Mouse (Mus musculus): ENCODE data around the gene Rxfp3. TPM values are rescaled to one million over a fixed set of nuclear protein-coding genes. Genes with fewer than 3 reads are reported as not detected.
"Not testable (repeated sequence)": the region's sequence is repeated elsewhere in the genome, so short reads cannot be mapped to it uniquely, and the experiment has no call there.

Gene Rxfp3
- polyA plus RNA-seq, 1 experiment from 2014 or later, result 0.15 TPM

DNA sequence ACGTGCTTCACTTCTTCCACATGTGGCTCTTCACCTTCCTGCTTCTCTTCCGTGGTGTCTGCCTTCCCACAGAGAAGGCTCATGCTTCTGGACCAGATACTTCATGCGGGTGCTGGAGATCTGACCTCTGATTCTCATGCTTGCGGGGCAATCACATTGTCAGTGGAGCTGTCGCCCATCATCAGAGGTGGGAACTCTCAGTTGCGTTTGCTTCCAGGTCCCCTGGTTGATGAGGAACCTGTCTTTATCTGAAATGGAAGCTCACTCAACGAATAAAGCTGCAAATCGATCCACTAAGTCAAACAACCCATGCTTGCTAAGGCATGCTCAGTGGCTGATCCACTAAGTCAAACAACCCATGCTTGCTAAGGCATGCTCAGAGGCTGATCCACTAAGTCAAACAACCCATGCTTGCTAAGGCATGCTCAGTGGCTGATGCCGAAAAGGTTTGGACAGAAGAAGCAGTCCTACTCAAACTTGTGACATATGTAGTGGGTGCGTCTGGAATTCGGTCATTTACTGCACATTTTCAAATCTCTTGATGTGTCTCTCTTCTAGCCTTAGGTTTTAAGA lies 26.7 kb downstream of the Rxfp3 start:
- no peaks in the 10 kb centered on the region for H3K36me3 ChIP-seq
- DNase-seq (ENCODE audit: low spot score), result no peak
- no peak overlapping the region for H3K27ac ChIP-seq
- H3K4me1 ChIP-seq, result no peaks in the 10 kb centered on the region
- H3K9me3 ChIP-seq (replicated peaks), result no peaks in the 10 kb centered on the region
- WGBS, result 94% methylated on average over 11 of the region's 11 CpGs
- no peak overlapping the region for H3K4me3 ChIP-seq
- no peaks in the 10 kb centered on the region for H3K27me3 ChIP-seq (ENCODE audit: low read depth, poor library complexity, severe bottlenecking)

DNA sequence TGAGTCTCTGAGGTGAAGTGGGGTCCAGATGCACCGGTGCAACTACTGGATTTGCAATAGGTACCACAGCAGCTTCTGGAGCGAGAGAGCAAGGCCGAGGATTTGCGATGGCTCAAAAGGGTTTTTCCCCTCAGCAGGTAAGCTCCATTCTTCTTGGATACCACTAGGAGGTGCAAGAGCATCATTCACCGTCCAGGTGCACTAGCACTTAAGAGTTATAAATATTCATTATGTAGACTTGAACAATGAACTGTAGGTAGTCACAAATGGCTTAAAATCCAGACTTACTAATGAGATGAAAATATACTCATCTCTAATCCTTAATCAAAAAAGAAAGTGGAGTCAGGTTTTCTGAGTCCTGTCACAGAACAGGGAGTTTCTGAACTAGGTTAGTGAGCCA lies 29.0 kb downstream of the Rxfp3 start:
- Histone ChIP-seq H3K27ac (no peak overlapping the region), H3K4me1 (no peaks in the 10 kb centered on the region), H3K27me3 (ENCODE audit: low read depth, poor library complexity, severe bottlenecking) (no peaks in the 10 kb centered on the region), H3K36me3 (no peaks in the 10 kb centered on the region), H3K4me3 (no peak overlapping the region), H3K9me3 (replicated peaks) (no peaks in the 10 kb centered on the region)
- WGBS, result 26% methylated on average over 5 of the region's 5 CpGs
- DNase-seq (ENCODE audit: low spot score), result no peak

DNA sequence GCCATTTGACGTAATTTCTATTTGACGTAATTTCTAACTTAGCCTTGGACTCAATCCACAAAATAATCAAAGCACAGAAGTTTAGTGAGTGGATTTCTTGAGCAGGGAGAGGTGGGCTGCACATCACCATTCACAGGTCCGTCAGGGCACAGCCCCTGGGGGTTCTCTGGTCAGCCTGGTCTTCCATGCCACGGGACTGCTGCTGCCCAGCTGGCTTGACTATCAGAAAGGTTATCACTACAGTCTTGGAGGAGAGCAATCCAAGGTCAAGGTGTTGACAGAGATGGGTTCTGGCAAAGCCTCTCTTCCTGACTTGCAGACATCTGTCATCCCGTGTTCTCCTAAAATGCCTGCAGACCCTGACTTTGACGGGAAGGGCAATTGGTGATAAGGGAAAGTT lies 33.1 kb downstream of the Rxfp3 start:
- no peak overlapping the region for H3K4me3 ChIP-seq
- H3K36me3 ChIP-seq, result no peaks in the 10 kb centered on the region
- H3K9me3 ChIP-seq (replicated peaks), result no peaks in the 10 kb centered on the region
- no peak overlapping the region for H3K27ac ChIP-seq
- 80% methylated on average over 6 of the region's 6 CpGs for WGBS
- no peaks in the 10 kb centered on the region for H3K4me1 ChIP-seq
- no peak for DNase-seq (ENCODE audit: low spot score)
- H3K27me3 ChIP-seq (ENCODE audit: low read depth, poor library complexity, severe bottlenecking), result no peaks in the 10 kb centered on the region

DNA sequence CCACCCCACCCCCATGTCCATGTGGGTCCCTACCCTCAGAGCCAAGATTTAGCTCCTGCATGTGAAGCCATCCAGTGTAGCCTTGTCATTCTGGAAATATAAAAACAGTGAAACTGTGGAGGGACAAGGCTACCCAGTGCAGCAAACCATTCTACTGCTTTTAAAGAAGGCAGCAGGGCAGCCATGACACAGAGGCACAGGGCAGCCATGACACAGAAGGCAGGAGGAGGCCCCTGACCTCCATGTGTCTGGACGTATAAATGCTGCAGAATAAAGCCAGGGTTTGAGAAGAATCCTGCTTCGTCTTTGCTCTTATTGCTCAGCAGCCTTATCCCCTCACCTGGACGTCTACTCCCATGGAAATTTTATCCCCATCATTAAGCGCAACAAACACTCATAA lies 34.0 kb downstream of the Rxfp3 start:
- H3K36me3 ChIP-seq, result no peaks in the 10 kb centered on the region
- no peak for DNase-seq (ENCODE audit: low spot score)
- 91% methylated on average over 4 of the region's 4 CpGs for WGBS
- H3K4me3 ChIP-seq, result no peak overlapping the region
- no peaks in the 10 kb centered on the region for H3K9me3 ChIP-seq (replicated peaks)
- H3K27me3 ChIP-seq (ENCODE audit: low read depth, poor library complexity, severe bottlenecking), result no peaks in the 10 kb centered on the region
- no peak overlapping the region for H3K27ac ChIP-seq
- H3K4me1 ChIP-seq, result no peaks in the 10 kb centered on the region

- Histone ChIP-seq H3K4me3 (no peak within 1 kb of the TSS), H3K36me3 (no peaks in the 10 kb centered on the region), H3K9me3 (replicated peaks) (no peaks in the 10 kb centered on the region), H3K27me3 (ENCODE audit: low read depth, poor library complexity, severe bottlenecking) (no peaks in the 10 kb centered on the region), H3K4me1 (no peaks in the 10 kb centered on the region), H3K27ac (no peak within 1 kb of the TSS)
- WGBS, result 60% methylated on average over 7 of the region's 7 CpGs
- DNase-seq (ENCODE audit: low spot score), result no peak
Observed at GRCm38 (mm10) chr15:11000421-11000820, 37.4 kb downstream of the Rxfp3 start, which contains the start of gene Slc45a2. Slc45a2 (plus strand) TSS chr15:11000721.

DNA sequence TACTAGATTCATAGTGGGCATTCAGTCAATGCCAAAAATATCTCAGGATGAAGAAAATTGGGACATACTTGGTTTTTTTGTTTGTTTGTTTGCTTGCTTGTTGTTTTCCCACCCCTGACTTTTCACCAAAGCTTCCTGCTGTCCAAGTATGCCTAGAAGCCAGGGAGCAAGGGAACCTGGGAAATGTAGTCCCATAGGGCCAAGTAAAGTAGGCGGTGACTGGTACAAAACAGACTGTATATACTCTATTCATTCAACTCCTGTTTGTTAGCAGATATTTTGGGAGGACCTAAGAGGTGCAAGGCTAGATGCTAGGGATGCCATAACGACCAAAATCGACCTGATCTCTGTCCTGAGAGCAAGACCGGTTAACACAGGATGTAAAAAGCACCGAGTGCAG lies 38.0 kb downstream of the Rxfp3 start:
- WGBS, result 55% methylated on average over 5 of the region's 5 CpGs
- Histone ChIP-seq H3K4me3 (no peak overlapping the region), H3K27me3 (ENCODE audit: low read depth, poor library complexity, severe bottlenecking) (no peaks in the 10 kb centered on the region), H3K36me3 (peaks cover 3% of the 10 kb centered on the region; the same call in 1 of the 2 replicates), H3K9me3 (replicated peaks) (no peaks in the 10 kb centered on the region), H3K4me1 (no peaks in the 10 kb centered on the region), H3K27ac (no peak overlapping the region)
- no peak for DNase-seq (ENCODE audit: low spot score)

GRCm38 (mm10) chr15:10991566-10991965 lies 46.2 kb downstream of the Rxfp3 start:
- WGBS, result 90% methylated on average over 1 of the region's 1 CpGs
- no peak overlapping the region for H3K4me3 ChIP-seq

DNA sequence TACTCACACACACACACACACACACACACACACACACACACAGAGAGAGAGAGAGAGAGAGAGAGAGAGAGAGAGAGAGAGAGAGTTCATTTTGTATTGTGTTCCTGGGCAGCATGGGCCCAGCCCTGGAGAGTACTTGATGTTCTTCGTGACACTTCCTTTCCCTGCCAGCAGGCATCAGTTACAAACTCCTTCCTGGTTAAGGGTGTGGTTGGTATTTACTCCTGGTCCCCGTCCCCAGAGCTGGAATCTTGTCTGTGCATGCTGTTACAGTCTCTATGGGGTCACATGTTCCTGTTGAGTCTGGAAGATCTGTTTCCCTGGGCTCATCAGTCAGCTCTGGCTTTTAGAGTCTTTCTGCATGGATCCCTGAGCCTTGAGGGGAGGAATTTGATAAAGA lies 47.4 kb downstream of the Rxfp3 start:
- Histone ChIP-seq H3K27ac (no peak overlapping the region), H3K4me1 (no peaks in the 10 kb centered on the region), H3K9me3 (replicated peaks) (no peaks in the 10 kb centered on the region), H3K36me3 (peaks cover 11% of the 10 kb centered on the region; the same call in 1 of the 2 replicates), H3K4me3 (no peak overlapping the region), H3K27me3 (ENCODE audit: low read depth, poor library complexity, severe bottlenecking) (no peaks in the 10 kb centered on the region)
- WGBS, result 51% methylated on average over 2 of the region's 2 CpGs
- no peak for DNase-seq (ENCODE audit: low spot score)

More at GRCm38 (mm10) chr15:10991566-10991965, 46.2 kb downstream of the Rxfp3 start:
- H3K36me3 ChIP-seq, result peaks cover 11% of the 10 kb centered on the region; the same call in 1 of the 2 replicates
- no peaks in the 10 kb centered on the region for H3K9me3 ChIP-seq (replicated peaks)
- H3K27ac ChIP-seq, result no peak overlapping the region
- no peaks in the 10 kb centered on the region for H3K27me3 ChIP-seq (ENCODE audit: low read depth, poor library complexity, severe bottlenecking)
- no peaks in the 10 kb centered on the region for H3K4me1 ChIP-seq
- DNase-seq (ENCODE audit: low spot score), result no peak

DNA sequence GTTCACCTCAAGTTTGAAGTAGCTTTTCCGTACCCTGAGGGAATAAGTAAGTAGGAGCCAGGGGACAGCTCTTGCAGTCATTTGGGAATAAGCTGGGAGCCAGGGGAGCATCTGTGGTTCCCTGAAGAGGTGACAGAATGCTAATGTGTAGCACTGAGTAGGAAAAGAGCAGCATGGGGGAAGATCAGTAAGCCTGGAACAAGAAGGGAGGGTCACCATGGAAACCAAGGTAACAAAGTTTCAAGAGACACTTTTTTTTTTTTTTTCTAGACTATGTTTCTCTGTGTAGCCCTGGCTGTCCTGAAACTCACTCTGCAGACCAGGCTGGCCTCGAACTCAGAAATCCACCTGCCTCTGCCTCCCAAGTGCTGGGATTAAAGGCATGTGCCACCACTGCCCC lies 51.3 kb downstream of the Rxfp3 start:
- not testable (repeated sequence) for H3K4me1 ChIP-seq; H3K27me3 ChIP-seq (ENCODE audit: low read depth, poor library complexity, severe bottlenecking); H3K27ac ChIP-seq; H3K9me3 ChIP-seq (replicated peaks); H3K4me3 ChIP-seq; H3K36me3 ChIP-seq; DNase-seq (ENCODE audit: low spot score)
- 69% methylated on average over 2 of the region's 2 CpGs for WGBS

- no peaks in the 10 kb centered on the region for H3K27me3 ChIP-seq (ENCODE audit: low read depth, poor library complexity, severe bottlenecking)
- 77% methylated on average over 6 of the region's 6 CpGs for WGBS
- H3K4me3 ChIP-seq, result no peak overlapping the region
- DNase-seq (ENCODE audit: low spot score), result no peak
- H3K27ac ChIP-seq, result no peak overlapping the region
- peaks cover 8% of the 10 kb centered on the region; the same call in 1 of the 2 replicates for H3K36me3 ChIP-seq
- peaks cover 12% of the 10 kb centered on the region for H3K4me1 ChIP-seq
- H3K9me3 ChIP-seq (replicated peaks), result no peaks in the 10 kb centered on the region
Observed at GRCm38 (mm10) chr15:10985756-10986155, 52.0 kb downstream of the Rxfp3 start.

Other genes starting within 250 kb of the Rxfp3 start
- gene C1qtnf3, start 85.7 kb downstream of the Rxfp3 start, polyA plus RNA-seq (2016; fragmentation: Nextera tagmentation; extraction: Ambion mirVana), result 1.7 and 3.3 TPM in 2 replicates
- 13.3 and 15.9 TPM in 2 replicates for gene Amacr, start 56.2 kb downstream of the Rxfp3 start, polyA plus RNA-seq (2016; fragmentation: Nextera tagmentation; extraction: Ambion mirVana)
- 0.05 TPM in 1 of 2 replicates, not detected in the other for gene Slc45a2, start 37.3 kb downstream of the Rxfp3 start, polyA plus RNA-seq (2016; fragmentation: Nextera tagmentation; extraction: Ambion mirVana)
- 1.0 and 1.6 TPM in 2 replicates for gene Adamts12, start 26.8 kb upstream of the Rxfp3 start, polyA plus RNA-seq (2016; fragmentation: Nextera tagmentation; extraction: Ambion mirVana)

Data from limb, embryonic 10.5 days (tissue).